Mouse (Mus musculus) neural tube, embryonic 15.5 days (tissue): Measurements from ENCODE around the gene Abcg2. TPM values are rescaled to one million over a fixed set of nuclear protein-coding genes. Genes with fewer than 3 reads are reported as not detected.

Experiments used
- ATAC-seq: fragments of 200-750 bp; cut with Nextera tagmentation; 2 replicates; pipeline ENCODE4 v1.8.0; 2017; ENCODE audit warnings: mild to moderate bottlenecking, moderate TSS enrichment, moderate library complexity; ENCODE audit not compliant: low FRiP score
- H3K27ac ChIP-seq: fragments of 300-500 bp; sonication (generic); replicated peaks from 2 replicates; pipeline ENCODE4 v1.5.1; 2015; ENCODE audit warnings: mild to moderate bottlenecking, inconsistent platforms
- H3K27me3 ChIP-seq: fragments of 300-500 bp; sonication (generic); replicated peaks from 2 replicates; pipeline ENCODE4 v1.6.1; 2015; ENCODE audit warnings: inconsistent platforms
- H3K36me3 ChIP-seq: fragments of 300-500 bp; sonication (generic); 2 replicates; pipeline ENCODE4 v1.6.1; 2015; ENCODE audit warnings: inconsistent platforms
- H3K4me1 ChIP-seq: fragments of 300-500 bp; sonication (generic); 2 replicates; pipeline ENCODE4 v1.6.1; 2015; ENCODE audit warnings: inconsistent platforms
- H3K4me2 ChIP-seq: fragments of 300-500 bp; sonication (generic); 2 replicates; pipeline ENCODE4 v1.6.1; 2015; ENCODE audit warnings: inconsistent platforms, mild to moderate bottlenecking, moderate library complexity
- H3K4me3 ChIP-seq: fragments of 300-500 bp; sonication (generic); replicated peaks from 2 replicates; pipeline ENCODE4 v1.5.1; 2015; ENCODE audit warnings: mild to moderate bottlenecking, inconsistent platforms
- H3K9ac ChIP-seq: fragments of 300-500 bp; sonication (generic); replicated peaks from 2 replicates; pipeline ENCODE4 v1.6.1; 2015; ENCODE audit warnings: mild to moderate bottlenecking, inconsistent platforms
- H3K9me3 ChIP-seq: fragments of 300-500 bp; sonication (generic); replicated peaks from 2 replicates; pipeline ENCODE4 v1.6.1; 2016; ENCODE audit warnings: inconsistent platforms
- WGBS: fragments of 180-500 bp; shearing (Covaris S2); methylation state at CpG from one replicate; pipeline ENCODE4 v1.1.7; 2015; ENCODE audit warnings: mixed read lengths; 5-methylcytosine and 5-hydroxymethylcytosine counted together
- polyA plus RNA-seq: library from polyadenylated mRNA; unstranded; fragments of >200 nt; fragmentation: Nextera tagmentation; extraction: Ambion mirVana; gene quantifications from 2 replicates; pipeline ENCODE4 v1.2.1, GENCODE M21; 2015

Gene Abcg2
- polyA plus RNA-seq, 1 experiment from 2014 or later, result 35.8 TPM

DNA sequence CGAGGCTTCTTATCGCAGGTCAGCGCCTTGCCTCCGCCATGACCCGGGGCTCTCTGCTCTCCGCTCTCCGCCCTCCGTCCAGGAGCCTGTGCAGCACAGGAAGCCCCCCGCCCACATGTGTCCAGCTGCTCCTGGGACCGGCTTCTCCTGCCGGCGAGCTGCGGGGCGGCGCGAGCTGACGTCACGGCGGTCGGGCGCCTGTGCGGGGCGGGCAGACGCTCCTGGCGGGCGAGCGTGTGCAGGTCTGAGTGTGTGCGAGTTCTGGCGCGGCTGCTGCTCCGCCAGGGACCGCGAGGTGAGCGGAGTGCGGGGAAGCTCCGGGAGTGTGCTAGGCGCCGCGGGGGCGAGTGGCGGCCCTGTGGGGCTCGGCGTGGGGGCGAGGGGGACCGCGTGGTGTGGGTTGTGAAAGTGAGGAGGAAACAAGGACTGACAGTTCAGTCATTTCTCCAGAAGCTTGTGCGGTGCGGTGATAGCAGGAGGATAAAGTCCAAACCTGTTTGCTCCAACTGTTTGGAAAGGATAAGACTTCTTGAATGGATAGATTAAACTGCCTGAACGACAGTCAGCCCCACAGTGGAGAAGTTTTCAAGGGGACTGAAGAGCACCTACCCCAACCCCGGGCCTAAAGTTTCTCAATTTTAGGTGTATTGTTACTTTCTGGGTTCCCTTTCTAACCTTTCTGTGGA, 56.2 kb downstream of the Abcg2 start:
- H3K9ac ChIP-seq, result peak overlapping the region; percentile 49
- no peaks in the 10 kb centered on the region for H3K36me3 ChIP-seq
- no peaks in the 10 kb centered on the region for H3K9me3 ChIP-seq
- WGBS, result under 1% methylated on average over 50 of the region's 50 CpGs
- H3K27ac ChIP-seq, result peak overlapping the region; percentile 42
- ATAC-seq, result peak; percentile 99
- peak overlapping the region; percentile 50 for H3K4me3 ChIP-seq
- H3K4me2 ChIP-seq, result peak overlapping the region; percentile 70
- no peaks in the 10 kb centered on the region for H3K27me3 ChIP-seq
- H3K4me1 ChIP-seq, result peaks cover 10% of the 10 kb centered on the region

DNA sequence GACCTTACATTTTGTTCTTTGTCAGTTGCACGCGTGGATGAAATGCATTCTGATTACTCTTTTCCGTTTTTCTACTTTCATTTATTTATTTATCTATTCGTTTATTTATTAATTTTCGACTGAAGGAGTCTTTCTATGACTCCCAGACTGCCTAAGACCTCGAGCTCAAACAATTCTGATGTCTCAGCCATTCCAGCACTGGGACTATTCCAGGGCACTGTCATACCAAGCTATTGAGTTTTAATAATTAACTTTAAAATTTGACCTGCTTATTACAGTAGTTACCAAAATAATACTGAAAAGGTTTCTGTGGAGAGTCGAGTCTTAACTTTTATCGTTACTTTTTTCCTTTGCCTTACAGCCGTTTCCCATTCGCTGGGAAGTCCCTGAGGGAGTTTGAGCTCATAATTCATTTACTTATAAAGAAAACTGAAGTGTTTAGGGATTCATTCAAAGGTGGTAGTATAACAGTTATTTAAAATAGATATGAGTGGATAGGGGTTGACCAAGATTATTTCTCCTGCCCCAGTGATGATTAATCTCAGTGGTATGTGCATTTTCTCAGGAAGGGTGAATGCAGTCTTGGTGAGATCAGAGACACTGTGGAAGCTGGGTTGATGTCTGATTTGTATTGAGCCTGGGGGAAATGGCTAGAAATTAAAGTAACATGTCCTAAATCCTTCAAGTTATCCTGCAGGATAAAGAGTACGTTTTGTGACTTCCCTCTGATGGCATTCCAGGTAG, 56.9 kb downstream of the Abcg2 start:
- WGBS, result 52% methylated on average over 11 of the region's 11 CpGs
- H3K4me3 ChIP-seq, result peak overlapping the region; percentile 50
- H3K36me3 ChIP-seq, result no peaks in the 10 kb centered on the region
- ATAC-seq, result no peak
- H3K9ac ChIP-seq, result no peak overlapping the region
- H3K4me2 ChIP-seq, result peak overlapping the region; percentile 70
- peaks cover 10% of the 10 kb centered on the region for H3K4me1 ChIP-seq
- no peak overlapping the region for H3K27ac ChIP-seq
- H3K27me3 ChIP-seq, result no peaks in the 10 kb centered on the region
- H3K9me3 ChIP-seq, result no peaks in the 10 kb centered on the region

DNA sequence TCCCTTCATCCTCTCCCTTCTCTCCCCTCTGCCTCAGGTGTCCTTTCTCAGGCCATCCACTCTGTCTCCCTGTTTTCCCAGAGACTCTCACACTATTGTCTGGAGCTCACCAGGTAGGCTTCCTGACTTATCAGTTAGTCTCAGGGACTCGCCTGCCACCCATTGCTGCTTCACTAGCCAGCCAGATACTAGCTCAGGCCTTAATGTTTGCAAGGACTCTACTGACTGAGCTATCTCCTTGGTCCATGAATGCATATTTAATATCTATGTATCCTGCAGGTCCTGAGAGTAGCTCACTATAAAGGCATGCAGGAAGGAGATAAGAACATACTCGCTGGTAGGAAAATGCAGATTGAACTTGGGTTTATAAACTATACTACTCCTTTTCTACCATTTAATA, 57.9 kb downstream of the Abcg2 start:
- no peak for ATAC-seq
- H3K36me3 ChIP-seq, result no peaks in the 10 kb centered on the region
- WGBS, result 87% methylated on average over 2 of the region's 2 CpGs

DNA sequence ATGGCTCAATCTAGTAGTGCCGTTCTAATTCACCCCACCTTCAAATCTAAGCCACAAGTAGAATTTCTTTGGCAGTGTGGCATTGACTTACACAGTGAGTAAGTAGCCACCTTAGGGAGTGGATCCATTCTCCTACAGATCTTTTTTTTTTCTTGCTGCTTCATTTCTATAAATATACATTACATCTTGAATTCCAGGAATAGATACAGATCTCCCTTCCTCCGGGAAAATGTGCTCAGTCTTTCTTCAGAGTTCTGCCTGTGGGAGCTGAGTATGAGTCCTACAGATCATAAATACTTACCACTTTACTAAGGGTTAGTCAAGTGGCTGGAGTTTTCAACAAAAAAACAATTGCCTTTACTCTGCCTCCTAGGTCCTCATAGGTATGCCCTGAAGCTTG, 60.3 kb downstream of the Abcg2 start:
- no peaks in the 10 kb centered on the region for H3K9me3 ChIP-seq
- peaks cover 10% of the 10 kb centered on the region for H3K4me1 ChIP-seq
- no peak overlapping the region for H3K4me3 ChIP-seq
- H3K9ac ChIP-seq, result no peak overlapping the region
- H3K36me3 ChIP-seq, result no peaks in the 10 kb centered on the region
- 86% methylated on average over 2 of the region's 2 CpGs for WGBS
- H3K27ac ChIP-seq, result no peak overlapping the region
- ATAC-seq, result no peak
- no peak overlapping the region for H3K4me2 ChIP-seq
- no peaks in the 10 kb centered on the region for H3K27me3 ChIP-seq

More for the DNA sequence above, 57.9 kb downstream of the Abcg2 start:
- Histone ChIP-seq H3K4me3 (no peak overlapping the region), H3K9me3 (no peaks in the 10 kb centered on the region), H3K27me3 (no peaks in the 10 kb centered on the region), H3K27ac (no peak overlapping the region), H3K4me1 (peaks cover 10% of the 10 kb centered on the region), H3K4me2 (no peak overlapping the region), H3K9ac (no peak overlapping the region)

DNA sequence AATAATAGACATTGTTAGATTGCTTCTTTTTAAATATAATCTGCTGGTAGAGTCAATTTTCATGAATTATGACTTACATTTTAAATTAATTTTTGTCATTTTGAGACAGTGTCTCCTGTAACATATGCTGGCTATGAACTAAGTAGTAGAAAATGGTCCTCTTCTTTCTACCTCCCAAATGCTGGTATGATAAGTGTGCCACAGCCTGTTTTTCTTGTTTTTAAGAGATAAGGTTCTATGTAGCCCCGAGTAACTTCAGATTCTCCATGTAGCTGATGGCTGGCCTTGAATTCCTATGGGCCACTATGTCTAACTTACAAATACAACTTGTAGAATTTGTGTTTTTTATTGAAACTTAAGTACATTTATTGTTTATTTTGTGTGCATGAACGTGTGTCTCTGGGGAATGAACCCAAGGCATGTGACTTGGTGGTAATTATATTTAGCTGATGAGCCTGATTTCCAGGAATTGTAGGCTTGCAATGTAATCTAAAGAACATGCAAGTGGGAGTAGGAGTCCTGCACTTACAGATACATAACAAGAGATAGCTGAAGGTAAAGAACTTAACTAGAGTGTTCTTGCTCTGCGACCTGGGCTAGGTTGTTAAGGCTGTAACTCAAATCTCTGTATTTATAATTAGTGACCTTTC, 63.9 kb downstream of the Abcg2 start:
- H3K27me3 ChIP-seq, result no peaks in the 10 kb centered on the region
- H3K4me2 ChIP-seq, result no peak overlapping the region
- H3K4me1 ChIP-seq, result no peaks in the 10 kb centered on the region
- WGBS, result 91% methylated on average over 3 of the region's 3 CpGs
- no peak overlapping the region for H3K27ac ChIP-seq
- H3K4me3 ChIP-seq, result no peak overlapping the region
- no peaks in the 10 kb centered on the region for H3K36me3 ChIP-seq
- ATAC-seq, result no peak
- H3K9me3 ChIP-seq, result no peaks in the 10 kb centered on the region
- no peak overlapping the region for H3K9ac ChIP-seq

DNA sequence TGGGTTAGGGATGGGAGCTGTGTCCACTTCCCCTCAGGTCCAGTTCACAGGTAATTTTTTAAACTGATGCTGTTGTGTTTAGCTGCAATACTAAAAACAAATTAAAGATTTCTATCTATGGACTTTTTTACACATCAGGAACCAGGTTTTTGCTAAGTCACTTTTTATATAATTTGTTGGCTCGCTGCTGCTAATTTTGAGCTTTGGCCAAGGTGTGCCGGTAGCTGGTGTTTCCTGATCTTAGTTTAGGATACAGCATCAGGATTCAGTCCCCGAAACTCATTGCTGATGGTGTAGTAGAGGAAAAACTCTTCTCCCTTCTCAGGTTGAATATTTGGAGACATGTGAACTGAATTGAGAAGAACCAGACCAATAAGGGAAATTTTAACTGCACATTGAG, 65.8 kb downstream of the Abcg2 start:
- WGBS, result 94% methylated on average over 3 of the region's 3 CpGs
- no peaks in the 10 kb centered on the region for H3K9me3 ChIP-seq
- H3K27ac ChIP-seq, result no peak overlapping the region
- no peaks in the 10 kb centered on the region for H3K36me3 ChIP-seq
- no peaks in the 10 kb centered on the region for H3K27me3 ChIP-seq
- H3K4me2 ChIP-seq, result no peak overlapping the region
- no peak for ATAC-seq
- H3K4me3 ChIP-seq, result no peak overlapping the region
- no peaks in the 10 kb centered on the region for H3K4me1 ChIP-seq
- H3K9ac ChIP-seq, result no peak overlapping the region

DNA sequence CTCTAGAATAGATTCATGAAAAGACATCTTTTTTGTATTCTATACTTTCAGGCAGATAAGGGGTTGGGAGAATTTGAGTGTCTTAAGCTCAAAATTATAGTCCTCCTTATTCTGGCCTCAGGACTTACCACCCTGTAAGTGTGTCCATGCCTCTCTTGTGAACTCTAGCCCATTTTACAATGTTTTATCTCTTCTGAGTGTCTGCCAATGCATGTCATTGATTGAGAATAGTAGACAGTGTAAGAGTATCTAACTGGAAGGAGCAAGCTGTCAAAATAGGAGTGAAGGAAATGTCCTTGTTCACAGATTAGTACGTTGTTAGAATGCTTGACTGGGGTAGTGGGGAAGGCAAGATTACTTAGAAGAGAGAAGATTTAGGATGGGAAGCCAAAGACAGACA, 66.7 kb downstream of the Abcg2 start:
- H3K36me3 ChIP-seq, result no peaks in the 10 kb centered on the region

DNA sequence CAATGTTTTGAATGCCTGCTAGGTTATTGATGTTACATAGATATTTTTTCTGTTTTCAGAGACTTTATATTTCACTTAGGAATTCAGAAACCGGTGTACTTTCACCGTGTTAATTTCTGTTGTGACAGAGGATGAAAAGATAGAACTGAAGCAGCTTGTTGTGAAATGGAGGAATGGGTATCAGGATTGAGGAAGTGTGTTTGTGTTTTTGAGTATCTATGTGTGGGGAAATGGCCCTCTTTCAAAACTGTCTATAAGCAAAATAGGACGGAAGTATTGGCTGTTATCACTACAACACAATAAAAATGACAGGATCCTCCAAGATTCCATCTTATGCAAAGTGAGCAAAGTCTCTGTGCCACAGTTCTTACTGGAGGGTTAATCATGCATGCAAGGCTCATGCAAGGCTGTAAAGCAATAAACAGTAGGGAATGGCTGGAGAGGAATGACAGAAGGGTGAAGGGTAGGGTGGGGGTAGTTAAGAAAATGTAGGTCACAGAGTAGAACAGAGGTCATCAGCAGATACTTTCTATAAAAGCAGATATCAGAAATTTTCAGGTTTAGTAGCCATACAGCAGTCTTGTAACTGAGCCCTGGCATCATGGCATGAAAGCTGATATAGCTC, 76.7 kb downstream of the Abcg2 start:
- no peak overlapping the region for H3K4me2 ChIP-seq
- H3K4me3 ChIP-seq, result no peak overlapping the region
- ATAC-seq, result no peak
- WGBS, result 70% methylated on average over 3 of the region's 3 CpGs
- H3K9ac ChIP-seq, result no peak overlapping the region
- H3K4me1 ChIP-seq, result no peaks in the 10 kb centered on the region
- no peaks in the 10 kb centered on the region for H3K9me3 ChIP-seq
- H3K27ac ChIP-seq, result no peak overlapping the region
- no peaks in the 10 kb centered on the region for H3K36me3 ChIP-seq
- H3K27me3 ChIP-seq, result no peaks in the 10 kb centered on the region

More for the DNA sequence above, 66.7 kb downstream of the Abcg2 start:
- Histone ChIP-seq H3K4me1 (no peaks in the 10 kb centered on the region), H3K9ac (no peak overlapping the region), H3K4me3 (no peak overlapping the region), H3K27me3 (no peaks in the 10 kb centered on the region), H3K9me3 (no peaks in the 10 kb centered on the region), H3K27ac (no peak overlapping the region), H3K4me2 (no peak overlapping the region)
- 87% methylated on average over 1 of the region's 1 CpGs for WGBS
- ATAC-seq, result no peak

DNA sequence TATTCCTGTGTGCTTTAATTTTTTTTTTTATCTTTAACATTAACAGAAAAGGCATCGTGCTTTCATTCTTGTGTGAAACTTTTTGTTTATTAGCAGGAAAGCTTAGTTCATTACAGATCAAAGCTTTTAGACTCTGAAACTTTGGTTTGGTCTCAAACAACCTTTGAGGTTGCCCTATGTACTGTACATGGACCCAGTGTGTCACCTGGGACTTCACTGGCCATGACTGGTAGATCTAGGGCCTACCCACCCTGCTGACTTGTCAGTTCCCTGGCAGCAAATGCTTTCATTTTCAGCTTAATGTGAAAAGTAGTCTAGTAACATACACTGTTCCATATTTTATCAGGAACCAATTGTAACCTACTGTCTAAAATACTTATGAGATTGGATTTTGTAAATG, 93.5 kb downstream of the Abcg2 start:
- WGBS, result 96% methylated on average over 1 of the region's 1 CpGs
- Histone ChIP-seq H3K27me3 (no peaks in the 10 kb centered on the region), H3K4me2 (no peak overlapping the region), H3K4me1 (no peaks in the 10 kb centered on the region), H3K36me3 (no peaks in the 10 kb centered on the region), H3K4me3 (no peak overlapping the region), H3K27ac (no peak overlapping the region), H3K9ac (no peak overlapping the region), H3K9me3 (no peaks in the 10 kb centered on the region)
- ATAC-seq, result no peak

DNA sequence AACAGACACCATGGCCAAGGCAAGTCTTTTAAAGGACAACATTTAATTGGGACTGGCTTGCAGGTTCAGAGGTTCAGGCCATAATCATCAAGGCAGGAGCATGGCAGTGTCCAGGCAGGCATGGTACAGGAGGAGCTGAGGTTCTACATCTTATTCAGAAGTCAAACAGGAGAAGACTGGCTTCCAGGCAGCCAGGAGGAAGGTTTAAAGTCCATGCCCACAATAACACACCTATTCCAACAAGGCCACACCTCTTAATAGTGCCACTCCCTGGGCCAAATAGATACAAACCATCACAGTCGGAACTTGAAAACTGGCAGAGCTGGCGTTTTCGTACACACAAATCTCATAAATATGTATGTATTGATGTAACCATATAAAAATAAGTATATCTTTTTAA, 94.2 kb downstream of the Abcg2 start:
- no peaks in the 10 kb centered on the region for H3K4me1 ChIP-seq
- no peak overlapping the region for H3K9ac ChIP-seq
- 96% methylated on average over 3 of the region's 3 CpGs for WGBS
- no peaks in the 10 kb centered on the region for H3K36me3 ChIP-seq
- H3K27me3 ChIP-seq, result no peaks in the 10 kb centered on the region
- no peak overlapping the region for H3K4me2 ChIP-seq
- no peak overlapping the region for H3K4me3 ChIP-seq
- H3K27ac ChIP-seq, result no peak overlapping the region
- no peak for ATAC-seq
- no peaks in the 10 kb centered on the region for H3K9me3 ChIP-seq

DNA sequence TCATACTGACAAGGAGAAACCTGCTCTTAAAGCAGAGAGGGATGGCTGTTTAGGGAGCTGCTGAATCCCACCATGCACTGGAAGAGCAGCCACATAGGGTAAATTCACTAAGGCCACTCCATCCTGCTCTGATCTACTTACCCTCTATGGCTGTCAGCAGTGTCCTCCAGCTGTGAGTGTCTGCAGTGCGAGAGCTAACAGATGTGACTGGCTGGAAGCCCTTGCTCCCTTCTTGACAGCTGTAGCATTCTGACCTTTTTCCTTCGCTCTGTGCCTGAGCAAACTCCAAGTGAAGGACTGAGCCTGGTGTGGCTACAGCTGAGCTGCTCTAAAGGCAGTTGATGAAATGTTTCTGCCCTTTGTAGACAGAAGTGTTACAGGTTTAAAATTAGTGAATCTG, 107.3 kb downstream of the Abcg2 start:
- Histone ChIP-seq H3K4me1 (no peaks in the 10 kb centered on the region), H3K9ac (no peak overlapping the region), H3K4me3 (no peak overlapping the region), H3K4me2 (no peak overlapping the region), H3K27ac (no peak overlapping the region), H3K9me3 (no peaks in the 10 kb centered on the region), H3K36me3 (no peaks in the 10 kb centered on the region), H3K27me3 (no peaks in the 10 kb centered on the region)
- ATAC-seq, result no peak
- 86% methylated on average over 2 of the region's 2 CpGs for WGBS
